Mouse (Mus musculus) lung, postnatal 10 days (tissue): ENCODE results near the gene Gja1.
"Not testable (repeated sequence)": the region's sequence is repeated elsewhere in the genome, so short reads cannot be mapped to it uniquely, and the experiment has no call there.

Source experiments
- DNase-seq: peaks from one replicate; pipeline ENCODE4 v3.0.0; 2021

Gja1 gene

GRCm38 (mm10) chr10:56377097-56377965 is at the start of gene Gja1:
TSS of gene Gja1 (plus strand) at chr10:56377330.
- peak; percentile 75 for DNase-seq

DNA sequence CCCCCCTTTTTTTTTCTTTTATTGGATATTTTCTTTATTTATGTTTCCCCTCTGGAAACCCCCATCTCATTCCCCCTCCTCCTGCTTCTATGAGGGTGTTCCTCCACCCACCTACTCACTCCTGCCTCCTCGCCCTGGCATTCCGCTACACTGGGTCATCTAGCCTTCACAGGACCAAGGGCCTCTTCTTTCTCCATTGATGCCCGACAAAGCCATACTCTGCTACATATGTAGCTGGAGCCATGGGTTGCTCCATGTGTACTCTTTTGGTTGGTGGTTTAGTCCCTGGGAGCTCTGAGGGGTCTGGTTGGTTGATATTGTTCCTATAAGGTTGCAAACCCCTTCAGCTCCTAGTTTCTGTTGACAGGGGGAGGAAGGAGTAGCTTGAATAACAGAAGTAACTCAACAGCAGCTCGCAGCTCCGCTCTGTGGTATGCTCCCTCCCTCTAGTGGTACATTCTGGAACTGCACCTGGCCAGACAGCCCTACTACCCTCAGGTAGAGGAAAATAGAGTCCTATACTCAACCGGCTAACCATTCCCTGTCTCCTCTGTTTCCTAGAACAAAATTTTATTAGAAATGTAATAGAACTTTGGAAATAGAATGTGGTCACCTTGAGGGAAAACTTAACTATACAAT is 38.2 kb upstream of the Gja1 start:
- DNase-seq: peak; percentile 84

- DNase-seq: no peak
Measured at GRCm38 (mm10) chr10:56360472-56360871, 16.7 kb upstream of the Gja1 start.

GRCm38 (mm10) chr10:56369073-56369472 is 8.1 kb upstream of the Gja1 start:
- DNase-seq: peak; percentile 81

DNA sequence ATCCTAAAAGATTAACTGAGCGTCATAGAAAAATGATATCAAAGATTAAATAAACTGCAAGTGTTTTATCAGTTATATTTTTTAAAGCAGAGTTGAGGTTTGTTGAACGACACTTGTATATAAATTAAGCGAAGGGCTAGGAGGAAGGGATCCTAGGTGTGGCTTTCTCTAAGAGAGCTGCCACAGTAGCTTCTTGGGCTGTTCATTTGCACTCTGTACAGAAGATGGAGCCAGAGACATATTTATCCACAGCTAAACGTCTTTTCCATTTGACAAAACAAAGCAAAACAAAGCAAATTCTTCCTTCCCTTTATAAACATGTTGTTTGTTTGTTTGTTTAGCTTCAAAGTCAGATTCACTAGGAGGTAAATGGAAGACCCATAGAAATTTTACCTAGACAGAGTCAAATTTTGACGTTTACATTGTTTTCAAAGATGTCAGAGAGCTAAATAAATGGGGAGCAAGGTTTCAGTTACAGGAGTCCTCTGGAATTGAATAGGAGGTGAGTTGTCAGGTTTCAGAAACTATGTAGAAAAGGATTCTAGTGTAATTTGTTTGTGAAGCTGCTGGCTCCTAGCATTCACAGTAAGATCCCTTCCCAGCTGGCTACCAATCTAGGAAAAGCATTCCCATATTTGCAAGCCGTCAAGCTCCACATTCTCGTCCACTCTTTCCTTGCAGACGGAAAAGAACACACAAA is 4.0 kb upstream of the Gja1 start:
- peak; percentile 34 for DNase-seq

- DNase-seq: no peak
Measured at GRCm38 (mm10) chr10:56374169-56374568, 3.0 kb upstream of the Gja1 start.

- DNase-seq: no peak
Measured at GRCm38 (mm10) chr10:56375906-56376468, 1.1 kb upstream of the Gja1 start.

DNA sequence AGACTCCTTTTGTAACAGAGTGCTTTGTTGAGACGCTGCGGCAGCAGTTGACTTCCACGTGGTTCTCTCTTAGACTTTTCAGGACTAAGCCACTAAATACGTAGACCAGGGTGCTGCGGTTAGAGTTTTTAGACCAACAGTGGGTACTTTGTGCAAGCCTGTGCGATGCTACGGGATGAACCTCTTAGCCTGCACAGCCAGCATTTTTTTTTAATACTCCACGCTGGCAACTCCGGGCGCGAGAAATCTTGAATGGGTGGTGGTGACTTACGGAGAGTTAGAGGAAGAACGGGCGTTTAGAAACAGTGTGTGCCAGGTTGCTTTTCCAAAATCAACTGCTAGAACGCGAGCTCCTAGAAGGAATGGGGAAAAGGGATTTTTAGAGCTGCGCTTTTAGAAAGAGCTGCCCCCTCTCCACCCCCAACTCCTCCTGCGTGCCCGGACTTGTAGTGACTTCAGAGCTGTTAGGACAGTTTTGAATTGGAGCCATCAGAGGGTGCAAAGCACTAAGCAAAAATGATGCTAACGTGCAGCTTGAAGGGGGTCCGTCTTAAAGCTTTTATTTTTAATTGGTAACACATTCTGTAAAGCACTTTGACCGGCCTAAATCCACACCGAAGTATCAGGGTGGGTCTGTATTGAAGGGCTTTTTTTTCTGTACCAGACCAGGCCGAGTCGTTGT is 977 bp downstream of the Gja1 start:
- peak; percentile 10 for DNase-seq

DNA sequence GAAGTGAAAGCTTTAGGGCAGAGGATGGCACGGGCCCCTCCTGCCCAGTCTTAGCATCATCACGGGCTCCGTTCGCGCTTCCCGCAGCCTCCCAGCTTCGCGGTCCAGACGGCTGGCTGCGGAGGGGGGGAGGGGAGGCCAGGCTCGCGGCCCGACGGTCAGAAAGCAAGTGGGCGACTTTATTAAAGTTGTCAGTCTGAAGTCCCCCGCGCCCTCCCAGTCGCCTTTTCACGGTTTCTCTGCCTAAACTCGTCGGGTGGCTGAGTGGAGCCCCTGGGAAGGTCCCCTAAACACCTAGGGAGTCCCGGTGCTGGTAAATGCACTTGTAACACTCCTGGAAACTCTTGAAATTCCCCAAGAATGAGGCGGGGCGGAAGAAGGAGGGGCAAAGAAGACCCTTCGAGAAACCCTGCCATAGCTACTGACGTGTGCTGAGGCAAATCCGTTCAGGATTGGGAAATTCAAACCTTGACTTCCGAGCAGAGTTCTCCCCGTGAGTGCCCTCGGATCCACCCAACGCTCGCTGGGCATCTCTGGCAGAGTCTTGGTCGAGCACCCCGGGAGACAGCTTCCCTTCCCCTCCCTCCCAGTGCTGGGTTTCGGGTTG is 1.6 kb downstream of the Gja1 start:
- peak; percentile 64 for DNase-seq

DNA sequence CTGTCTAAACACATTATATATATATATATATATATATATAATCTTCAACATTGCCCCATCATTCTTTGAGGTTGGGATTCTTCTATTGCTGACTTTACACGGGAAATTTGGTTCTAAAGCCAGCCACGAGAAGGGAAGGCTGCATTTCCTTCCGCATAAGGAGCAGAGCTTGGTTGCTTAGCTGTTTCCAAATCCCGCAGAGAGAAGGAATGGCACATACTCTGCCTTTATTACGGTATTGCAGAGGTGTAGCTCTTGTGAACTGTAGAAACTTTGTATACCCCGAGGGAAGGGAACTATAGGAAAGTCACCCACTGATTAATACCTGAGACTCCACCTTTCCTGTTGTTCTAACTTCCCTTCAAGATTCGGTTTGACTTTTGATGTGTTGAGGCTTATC is 2.6 kb downstream of the Gja1 start:
- no peak for DNase-seq

DNA sequence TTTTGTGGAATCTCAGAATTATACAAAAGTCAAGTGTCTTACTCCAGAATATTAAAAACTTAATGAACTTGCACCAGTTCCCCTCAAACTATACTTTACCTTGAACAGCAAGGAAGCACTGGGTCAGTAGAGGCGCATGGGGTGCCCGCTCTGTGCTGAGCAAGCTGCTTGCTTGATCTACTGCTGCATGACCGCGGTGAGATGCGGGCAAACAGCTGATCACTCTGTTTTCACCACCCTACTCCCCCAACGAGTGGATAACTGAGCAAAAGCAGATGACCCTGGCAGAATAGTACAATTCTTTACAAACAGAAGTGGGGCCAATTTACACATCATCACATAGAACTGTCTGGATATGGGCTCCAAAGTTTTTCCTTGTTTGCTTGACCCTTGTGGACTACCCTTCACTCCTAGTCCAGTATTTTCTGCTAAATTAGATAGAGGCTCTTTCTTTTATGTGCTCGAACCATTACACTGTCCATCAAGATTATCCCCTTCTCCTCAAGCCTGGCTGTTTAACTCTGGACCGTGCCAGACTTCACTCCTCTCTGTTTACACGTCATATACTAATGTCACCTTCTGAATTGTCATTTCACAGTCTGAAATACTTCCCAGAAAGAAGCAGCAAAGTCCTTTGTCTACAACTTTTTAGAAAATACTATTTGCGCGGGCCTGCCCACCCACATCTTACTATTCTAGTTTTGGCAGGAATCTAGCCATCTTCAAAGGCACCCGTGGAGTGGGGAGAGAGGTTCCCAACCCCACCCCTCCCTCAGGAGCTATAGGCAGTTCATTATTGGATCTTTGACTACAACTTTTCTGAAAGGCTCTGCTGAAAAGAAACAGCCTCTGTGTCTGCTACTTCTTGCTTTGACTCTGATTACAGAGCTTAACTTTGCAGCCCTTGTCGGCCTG is 8.3 kb downstream of the Gja1 start:
- no peak for DNase-seq

DNA sequence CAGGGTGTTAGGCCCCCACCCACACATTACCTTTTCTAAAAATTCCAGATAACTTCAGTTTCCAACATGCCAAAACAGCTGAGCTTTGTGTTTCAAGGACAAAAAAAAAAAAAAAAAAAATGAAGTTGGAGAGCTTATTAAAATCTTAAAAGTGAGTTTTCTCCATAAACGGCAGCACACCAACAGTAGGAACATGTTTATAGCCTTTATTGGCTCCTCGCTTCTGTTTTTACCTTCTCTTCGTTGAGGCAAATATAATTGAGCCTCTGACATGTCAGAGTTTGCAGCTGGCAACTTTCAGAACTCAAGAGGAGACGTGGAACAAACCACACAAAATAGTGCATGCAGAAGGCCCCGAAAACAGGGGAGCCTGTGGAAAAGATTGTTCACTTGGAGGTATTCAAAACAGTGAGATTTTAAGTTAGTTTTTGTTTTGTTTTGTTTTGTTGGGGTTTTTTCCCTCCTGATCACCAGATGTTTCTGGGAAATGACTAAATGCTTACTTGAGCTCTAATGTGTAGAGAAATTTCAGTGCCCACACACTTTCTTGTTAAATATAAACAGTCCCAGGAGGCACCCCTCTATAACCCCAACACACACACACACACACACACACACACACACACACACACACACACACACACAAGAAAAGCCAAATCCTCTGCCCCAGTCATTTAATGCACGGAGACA is 16.1 kb downstream of the Gja1 start:
- DNase-seq: no peak

DNA sequence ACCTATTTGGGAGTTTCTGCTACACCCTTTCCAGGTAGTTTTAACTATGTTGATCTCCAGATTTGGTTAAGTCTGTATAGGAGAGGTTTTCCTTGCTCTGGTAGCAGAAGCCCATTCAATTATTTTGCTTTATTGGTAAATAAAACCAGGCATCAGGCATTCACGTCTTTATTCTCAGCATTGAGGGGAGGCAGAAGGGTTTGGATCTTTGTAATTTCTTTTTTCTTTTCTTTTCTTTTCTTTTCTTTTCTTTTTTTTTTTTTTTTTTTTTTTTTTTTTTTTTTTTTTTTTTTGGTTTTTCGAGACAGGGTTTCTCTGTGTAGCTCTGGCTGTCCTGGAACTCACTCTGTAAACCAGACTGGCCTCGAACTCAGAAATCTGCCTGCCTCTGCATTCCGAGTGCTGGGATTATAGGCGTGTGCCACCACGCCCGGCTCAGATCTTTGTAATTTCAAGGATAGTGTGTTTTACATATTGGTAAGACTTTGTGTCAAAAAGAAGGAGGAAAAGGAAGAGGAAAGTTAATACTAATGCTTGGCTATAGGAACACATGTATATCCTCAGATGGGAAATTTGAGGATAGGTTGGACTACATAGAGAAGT is 16.8 kb downstream of the Gja1 start:
- DNase-seq: not testable (repeated sequence)

DNA sequence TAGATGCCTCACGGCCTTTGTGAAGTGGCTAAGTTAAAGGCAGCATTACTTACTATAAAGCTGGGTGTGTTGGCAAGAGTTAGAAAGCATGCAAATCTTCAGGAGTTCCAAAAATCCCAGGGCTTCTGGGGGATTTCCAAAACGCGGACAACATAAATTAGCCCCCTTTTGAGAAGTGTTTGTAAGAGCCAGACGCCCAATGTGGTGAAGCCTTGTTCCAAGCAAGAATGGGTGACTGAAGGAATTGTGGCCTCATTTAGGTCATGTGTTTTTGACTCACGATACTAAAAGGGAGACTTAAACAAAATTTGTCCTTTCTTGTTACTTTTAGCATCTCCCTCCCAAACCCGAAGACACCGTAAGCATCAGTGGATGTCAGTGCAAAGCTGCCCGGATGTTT is 20.7 kb downstream of the Gja1 start:
- no peak for DNase-seq

DNA sequence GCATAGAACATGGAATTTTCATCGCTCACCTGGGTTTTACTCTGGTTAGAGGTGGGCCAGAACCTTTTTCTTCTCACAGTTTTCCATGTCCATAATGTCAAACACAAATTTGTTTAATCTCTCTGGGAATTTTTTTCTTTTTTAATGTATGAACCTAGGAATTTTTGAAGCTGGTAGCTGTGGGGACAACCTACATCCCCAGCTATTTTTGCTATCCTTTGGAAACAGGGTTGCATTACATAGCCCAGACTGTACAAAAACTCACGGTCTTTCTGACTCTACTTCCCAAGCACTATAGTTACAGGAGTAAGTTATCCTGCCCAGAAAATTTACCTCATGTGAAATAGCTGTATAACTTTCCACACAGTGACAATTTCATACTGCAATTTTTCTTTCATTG is 21.2 kb downstream of the Gja1 start:
- DNase-seq: no peak

- DNase-seq: not testable (repeated sequence)
Measured at GRCm38 (mm10) chr10:56401396-56401795, 24.3 kb downstream of the Gja1 start.

- DNase-seq: no peak
Measured at GRCm38 (mm10) chr10:56405934-56406333, 28.8 kb downstream of the Gja1 start.

- DNase-seq: no peak
Measured at GRCm38 (mm10) chr10:56406386-56407130, 29.4 kb downstream of the Gja1 start.

DNA sequence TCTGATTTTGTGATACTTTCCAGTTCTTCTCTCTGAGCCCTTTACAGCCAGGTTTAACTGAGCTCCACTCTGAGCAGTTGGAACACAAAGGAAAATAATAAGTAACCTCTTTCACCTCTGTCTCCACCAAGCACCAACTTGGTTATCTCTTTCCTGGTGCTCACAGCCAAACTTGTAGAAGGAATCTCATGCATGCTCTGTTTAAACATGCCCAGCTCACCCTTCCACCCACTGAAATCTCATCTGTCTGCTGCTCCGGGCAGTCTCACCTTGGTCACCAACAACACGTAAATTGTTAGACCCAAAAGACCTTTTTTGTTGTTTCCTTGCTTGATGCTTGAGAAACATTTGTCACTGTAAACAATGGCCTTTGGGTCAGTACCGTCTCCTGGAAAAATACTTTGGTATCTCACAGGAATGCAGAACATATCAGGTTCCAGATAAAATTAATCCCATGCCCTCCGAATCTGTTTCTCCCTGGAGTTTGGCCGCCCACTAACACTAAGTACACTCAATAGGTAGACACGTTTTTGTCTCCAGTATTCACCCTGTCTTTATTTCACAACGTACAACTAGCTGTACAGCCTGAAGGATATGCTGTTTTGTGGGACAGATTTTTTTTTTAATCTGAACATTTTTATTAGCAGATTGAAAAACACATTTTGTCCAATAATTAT is 38.9 kb downstream of the Gja1 start:
- DNase-seq: no peak
